Mouse (Mus musculus) ES-E14 (cell line): ENCODE results near the gene Clstn2.

Experiments used
- CHD2 ChIP-seq: IDR thresholded peaks from 2 replicates; pipeline ENCODE4 v1.6.1; 2014; ENCODE audit warnings: mild to moderate bottlenecking, low read depth, low read length, inconsistent platforms
- HCFC1 ChIP-seq: IDR thresholded peaks from 2 replicates; pipeline ENCODE4 v1.6.1; 2012; ENCODE audit warnings: low read length, inconsistent platforms, borderline replicate concordance; ENCODE audit not compliant: insufficient read depth
- ZC3H11A ChIP-seq: IDR thresholded peaks from 2 replicates; pipeline ENCODE4 v1.6.1; 2012; ENCODE audit warnings: low read depth, mild to moderate bottlenecking, inconsistent platforms, low read length, borderline replicate concordance
- ZNF384 ChIP-seq: IDR thresholded peaks from 2 replicates; pipeline ENCODE4 v1.6.1; 2012; ENCODE audit warnings: low read depth, low read length, inconsistent platforms

- TF ChIP-seq HCFC1 (no peak), ZC3H11A (no peak), CHD2 (no peak), ZNF384 (no peak)
These were observed 346.1 kb downstream of the Clstn2 start for GRCm38 (mm10) chr9:97686826-97687425.
